Comparison of ENCODE assay signal across 11 mouse cellular contexts in genomic region chr11:97078751-97079150, GRCm38 (mm10). TPM values are rescaled to one million over a fixed set of nuclear protein-coding genes. Genes with fewer than 3 reads are reported as not detected.
DNase-seq lines count a peak whose midpoint lies in the region; ATAC-seq and TF ChIP-seq lines count a peak whose summit lies in the region.
"Had no signal": no experiment of that assay in that cellular context is flagged by ENCODE, and none has a peak within 500 bp of the region (broad histone marks: within the 10 kb centered on the region; RNA-seq: fewer than 3 reads in every experiment).

No protein-coding gene starts in this region.

- H3K9ac ChIP-seq in liver, embryonic 14.5 days (replicated peaks) = no peak overlapping the region

- no peak overlapping the region for H3K27ac ChIP-seq in liver, embryonic 14.5 days

- DNase-seq in kidney, postnatal 14 days = peak; percentile 52
- no peak for DNase-seq in kidney, adult 9 months
- peak; percentile 64 for DNase-seq in ES-CJ7 (ENCODE audit: low read depth, low spot score)
- peak; percentile 77 for DNase-seq in embryo, embryonic 10 days (ENCODE audit: low spot score)
- peak in 2 of 3 experiments; percentile 16 to 20 for DNase-seq in liver, embryonic 14.5 days (ENCODE audit: low read depth in 3 of 3, low spot score in 3 of 3)
- DNase-seq in right cerebral cortex, postnatal 10 days (ENCODE audit: low spot score in 2 of 2) = no peak
- DNase-seq in left cerebral cortex, adult 8-10 months (ENCODE audit: low spot score in 2 of 2) = no peak
- DNase-seq: gastrocnemius, postnatal 10 days; layer of hippocampus, adult 9-11 months; thymus, adult 2 months had no signal

- H3K4me2 ChIP-seq in liver, embryonic 14.5 days (ENCODE audit: low read depth) = no peak overlapping the region

- H3K36me3 ChIP-seq in liver, embryonic 14.5 days (replicated peaks; ENCODE audit: control insufficient read depth, insufficient read depth, low read depth) = no peaks in the 10 kb centered on the region

- 32% methylated on average over 4 of the region's 4 CpGs for WGBS in liver, embryonic 14.5 days (ENCODE audit: insufficient replicate concordance)

- H3K4me1 ChIP-seq in liver, embryonic 14.5 days (replicated peaks; ENCODE audit: control insufficient read depth in 2 of 2, insufficient read depth in 2 of 2, low read length in 1 of 2) = no peaks in the 10 kb centered on the region

- H3K27me3 ChIP-seq in liver, embryonic 14.5 days (ENCODE audit: control insufficient read depth, insufficient read depth, low read length) = no peaks in the 10 kb centered on the region

- H3K4me3 ChIP-seq in liver, embryonic 14.5 days (ENCODE audit: insufficient read depth in 1 of 2, low read depth in 2 of 2, low read length in 2 of 2) = no peak overlapping the region

- TF ChIP-seq EP300 in liver, embryonic 14.5 days (IDR thresholded peaks at IDR 0.05; ENCODE audit: low read depth) = no peak

- ATAC-seq in liver, embryonic 14.5 days (ENCODE audit: insufficient read depth) = no peak

- no peak for TF ChIP-seq CTCF in liver, embryonic 14.5 days (IDR thresholded peaks at IDR 0.05; ENCODE audit: low read depth)

- no peaks in the 10 kb centered on the region for H3K9me3 ChIP-seq in liver, embryonic 14.5 days (ENCODE audit: control insufficient read depth, low read length)

RNA-seq across cellular contexts. Expression of gene Osbpl7, which starts 28.3 kb away (rescaled TPM):
- polyA plus RNA-seq in liver, embryonic 14.5 days (2012; rRNA removed) = 2.0 and 2.5 TPM in 2 replicates
- 1.2 and 1.7 TPM in 2 replicates for polyA plus RNA-seq in liver, embryonic 14.5 days (2014; fragmentation: Nextera tagmentation; extraction: Ambion mirVana)
- 10 to 100 TPM; 14.1 to 19.1 (median 15.4) TPM for total RNA-seq in left cerebral cortex, adult 8-10 months (2022)

RNA-seq across cellular contexts. Expression of gene Tbx21, which starts 36.4 kb away (rescaled TPM):
- 0.02 and 0.05 TPM in 2 replicates for polyA plus RNA-seq in liver, embryonic 14.5 days (2012; rRNA removed)
- polyA plus RNA-seq in liver, embryonic 14.5 days (2014; fragmentation: Nextera tagmentation; extraction: Ambion mirVana) = not detected in 2 replicates
- under 1 TPM; 0.14 to 0.37 (median 0.23) TPM for total RNA-seq in left cerebral cortex, adult 8-10 months (2022)

RNA-seq across cellular contexts. Expression of gene Mrpl10, which starts 37.4 kb away (rescaled TPM):
- polyA plus RNA-seq in liver, embryonic 14.5 days (2012; rRNA removed) = 29.1 and 30.3 TPM in 2 replicates
- 34.9 and 36.2 TPM in 2 replicates for polyA plus RNA-seq in liver, embryonic 14.5 days (2014; fragmentation: Nextera tagmentation; extraction: Ambion mirVana)
- 10 to 100 TPM; 72.0 to 83.9 (median 75.5) TPM for total RNA-seq in left cerebral cortex, adult 8-10 months (2022)

RNA-seq across cellular contexts. Expression of gene Lrrc46, which starts 37.5 kb away (rescaled TPM):
- 0.20 and 0.29 TPM in 2 replicates for polyA plus RNA-seq in liver, embryonic 14.5 days (2012; rRNA removed)
- 0.28 and 0.38 TPM in 2 replicates for polyA plus RNA-seq in liver, embryonic 14.5 days (2014; fragmentation: Nextera tagmentation; extraction: Ambion mirVana)
- under 1 TPM in 3 of 4 experiments, not detected in 1; 0.28 to 0.91 (median 0.72) TPM for total RNA-seq in left cerebral cortex, adult 8-10 months (2022)
- total RNA-seq: hematopoietic stem cell, adult 5-6 weeks had no signal

RNA-seq across cellular contexts. Expression of gene Scrn2, which starts 49.0 kb away (rescaled TPM):
- polyA plus RNA-seq in liver, embryonic 14.5 days (2012; rRNA removed) = 5.7 and 5.9 TPM in 2 replicates
- polyA plus RNA-seq in liver, embryonic 14.5 days (2014; fragmentation: Nextera tagmentation; extraction: Ambion mirVana) = 5.8 and 6.3 TPM in 2 replicates
- 1 to 10 TPM; 5.0 to 6.1 (median 5.4) TPM for total RNA-seq in left cerebral cortex, adult 8-10 months (2022)

Comparison
In these comparisons a context has a peak if more than half of its experiments do, and no peak if none do; other contexts are left out.
1. DNase-seq: peak in kidney, postnatal 14 days (single experiment), ES-CJ7 (single experiment), embryo, embryonic 10 days (single experiment) and liver, embryonic 14.5 days (2 of 3); none in kidney, adult 9 months (single experiment), right cerebral cortex, postnatal 10 days (0 of 2) and left cerebral cortex, adult 8-10 months (0 of 2).